Mouse (Mus musculus) limb, embryonic 11.5 days (tissue): ENCODE results near the gene Adam26a. TPM values are rescaled to one million over a fixed set of nuclear protein-coding genes. Genes with fewer than 3 reads are reported as not detected.
"Not testable (repeated sequence)": the region's sequence is repeated elsewhere in the genome, so short reads cannot be mapped to it uniquely, and the experiment has no call there.

Experiments
- ATAC-seq: fragments of 200-750 bp; cut with Nextera tagmentation; 2 replicates; pipeline ENCODE4 v1.8.0; 2017; ENCODE audit warnings: low read depth; ENCODE audit not compliant: insufficient number of reproducible peaks, low FRiP score, low TSS enrichment
- DNase-seq: peaks from one replicate; pipeline ENCODE4 v3.0.0-alpha.2; 2015; ENCODE audit warnings: low spot score
- H3K27ac ChIP-seq: fragments of 300-500 bp; sonication (generic); replicated peaks from 2 replicates; pipeline ENCODE4 v1.5.1; 2014; ENCODE audit warnings: low read depth, mild to moderate bottlenecking, low read length
- H3K27me3 ChIP-seq: fragments of 300-500 bp; sonication (generic); 2 replicates; pipeline ENCODE4 v1.6.1; 2014; ENCODE audit warnings: mild to moderate bottlenecking, low read length, mixed read lengths; ENCODE audit not compliant: control insufficient read depth, insufficient read depth
- H3K36me3 ChIP-seq: fragments of 300-500 bp; sonication (generic); 2 replicates; pipeline ENCODE4 v1.6.1; 2014; ENCODE audit warnings: mild to moderate bottlenecking, low read length, moderate library complexity, mixed read lengths; ENCODE audit not compliant: control insufficient read depth, insufficient read depth
- H3K4me1 ChIP-seq: fragments of 300-500 bp; sonication (generic); 2 replicates; pipeline ENCODE4 v1.6.1; 2014; ENCODE audit warnings: low read length, mixed read lengths; ENCODE audit not compliant: control insufficient read depth, insufficient read depth
- H3K4me2 ChIP-seq: fragments of 300-500 bp; sonication (generic); 2 replicates; pipeline ENCODE4 v1.6.1; 2014; ENCODE audit warnings: low read depth, mild to moderate bottlenecking, moderate library complexity; ENCODE audit not compliant: severe bottlenecking
- H3K4me3 ChIP-seq: fragments of 300-500 bp; sonication (generic); 2 replicates; pipeline ENCODE4 v1.5.1; 2014; ENCODE audit warnings: low read depth, low read length
- H3K9ac ChIP-seq: fragments of 300-500 bp; sonication (generic); 2 replicates; pipeline ENCODE4 v1.6.1; 2014; ENCODE audit warnings: mild to moderate bottlenecking, low read length
- H3K9me3 ChIP-seq: fragments of 300-500 bp; sonication (generic); 2 replicates; pipeline ENCODE4 v1.6.1; 2016; ENCODE audit warnings: low read length; ENCODE audit not compliant: control insufficient read depth
- WGBS: fragments of 180-500 bp; shearing (Covaris S2); extraction: QIAGEN DNeasy Blood & Tissue Kit; methylation state at CpG from one replicate; pipeline ENCODE4 v1.1.7; 2014; 5-methylcytosine and 5-hydroxymethylcytosine counted together
- polyA plus RNA-seq: library from polyadenylated mRNA; unstranded; fragments of >200 nt; fragmentation: Nextera tagmentation; extraction: Ambion mirVana; gene quantifications from 2 replicates; pipeline ENCODE4 v1.2.1, GENCODE M21; 2014

Gene Adam26a
- polyA plus RNA-seq = not detected in 2 replicates

DNA sequence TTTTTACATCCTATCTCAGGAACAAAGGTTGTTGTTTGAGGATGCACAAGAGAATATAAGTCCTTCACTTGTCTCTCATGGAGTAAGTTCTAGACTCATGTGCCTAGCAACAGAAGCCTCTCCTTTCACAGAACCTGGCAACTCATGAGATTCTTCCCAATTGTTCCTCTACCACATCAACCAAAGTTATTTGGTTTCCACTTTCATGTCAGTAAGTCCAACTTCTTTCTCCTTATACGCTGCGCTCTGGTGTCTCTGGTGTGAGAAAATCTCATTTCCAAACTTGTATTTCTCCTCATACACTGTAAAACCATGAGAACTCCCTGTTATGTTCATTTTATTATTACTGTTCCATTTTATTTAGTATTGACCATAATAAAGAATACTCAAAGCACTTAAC is at the start of gene Adam26a:
Gene Adam26a (minus strand): TSS at position 101 of the 400 bp plus-strand sequence.
- not testable (repeated sequence) for H3K9ac ChIP-seq, H3K4me3 ChIP-seq, H3K4me1 ChIP-seq, H3K4me2 ChIP-seq, H3K27ac ChIP-seq, DNase-seq, H3K9me3 ChIP-seq, ATAC-seq, H3K27me3 ChIP-seq, H3K36me3 ChIP-seq
- WGBS = 97% methylated on average over 2 of the region's 2 CpGs

DNA sequence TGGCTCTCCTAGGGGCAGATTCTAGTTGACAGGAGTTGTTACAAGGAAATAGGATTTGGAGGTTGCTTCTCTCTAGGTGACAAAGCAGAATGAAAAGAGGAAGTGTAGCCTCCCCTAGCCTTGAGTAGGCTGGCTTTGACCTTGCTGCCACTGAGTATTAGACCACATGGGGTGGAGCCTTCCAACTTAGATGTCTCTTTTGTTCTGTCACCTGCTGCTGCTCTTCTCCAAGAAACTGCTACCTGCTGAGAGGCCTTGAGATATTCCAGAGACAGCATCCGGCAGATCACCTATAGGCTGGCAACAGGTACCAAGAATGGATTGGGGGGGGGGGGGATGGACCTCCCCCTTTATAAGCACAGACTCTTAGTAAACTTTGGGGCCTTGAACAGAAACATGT is 39.5 kb upstream of the Adam26a start:
- H3K9ac ChIP-seq = no peak overlapping the region
- no peak overlapping the region for H3K27ac ChIP-seq
- DNase-seq = no peak
- H3K4me2 ChIP-seq = no peak overlapping the region
- no peaks in the 10 kb centered on the region for H3K9me3 ChIP-seq
- no peak overlapping the region for H3K4me3 ChIP-seq
- H3K4me1 ChIP-seq = no peaks in the 10 kb centered on the region
- H3K27me3 ChIP-seq = no peaks in the 10 kb centered on the region
- no peak for ATAC-seq
- WGBS = 91% methylated on average over 1 of the region's 1 CpGs
- H3K36me3 ChIP-seq = no peaks in the 10 kb centered on the region

DNA sequence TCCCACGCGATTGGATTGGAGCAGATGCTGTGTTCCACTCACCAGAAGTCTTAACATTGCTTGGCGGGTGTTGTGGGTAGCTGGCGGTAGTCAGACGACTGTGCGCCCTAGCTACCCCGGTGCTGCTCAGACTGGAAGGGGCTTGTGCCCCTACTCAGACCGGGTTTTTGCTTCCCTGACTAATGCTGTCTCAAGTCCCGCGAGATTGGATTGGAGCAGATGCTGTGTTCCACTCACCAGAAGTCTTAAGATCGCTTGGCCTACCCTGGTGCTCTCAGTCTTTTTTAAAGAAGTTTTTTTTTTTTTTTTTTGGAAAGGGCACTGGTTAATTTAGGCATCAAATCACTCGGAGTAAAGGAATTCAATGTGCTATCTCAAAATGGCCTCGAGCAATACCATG is 27.1 kb upstream of the Adam26a start:
- not testable (repeated sequence) for H3K27ac ChIP-seq, DNase-seq, H3K9me3 ChIP-seq, H3K36me3 ChIP-seq, ATAC-seq, H3K4me1 ChIP-seq, H3K9ac ChIP-seq, H3K4me2 ChIP-seq, H3K27me3 ChIP-seq, H3K4me3 ChIP-seq
- 83% methylated on average over 13 of the region's 13 CpGs for WGBS

DNA sequence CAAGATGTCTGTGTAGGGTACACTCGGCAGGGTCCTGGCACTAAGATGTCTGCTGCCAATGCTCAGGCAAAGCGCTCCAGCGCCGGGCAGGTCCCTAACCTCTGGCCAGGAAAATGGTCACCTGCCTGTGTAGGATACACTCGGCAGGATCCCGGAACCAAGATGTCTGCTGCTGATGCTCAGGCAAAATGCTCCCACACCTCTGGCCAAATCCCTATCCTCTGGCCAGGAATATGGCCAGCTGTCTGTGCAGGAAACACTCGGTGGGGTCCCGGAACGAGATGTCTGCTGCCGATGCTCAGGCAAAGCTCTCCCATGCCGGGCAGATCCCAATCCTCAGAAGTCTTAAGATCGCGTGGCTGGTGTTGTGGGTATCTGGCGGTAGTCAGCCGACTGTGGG is 26.7 kb upstream of the Adam26a start:
- H3K9me3 ChIP-seq, H3K36me3 ChIP-seq, ATAC-seq, H3K4me3 ChIP-seq, H3K4me2 ChIP-seq, H3K27me3 ChIP-seq, DNase-seq, H3K27ac ChIP-seq, H3K4me1 ChIP-seq, H3K9ac ChIP-seq: not testable (repeated sequence)
- WGBS = 96% methylated on average over 15 of the region's 15 CpGs

GRCm38 (mm10) chr8:43528006-43528405 is 48.5 kb downstream of the Adam26a start, which contains the start of gene Adam26b:
Gene Adam26b (minus strand): TSS chr8:43528106.
- not testable (repeated sequence) for H3K4me1 ChIP-seq, H3K9me3 ChIP-seq, H3K4me3 ChIP-seq, H3K4me2 ChIP-seq, ATAC-seq, H3K36me3 ChIP-seq, H3K9ac ChIP-seq, H3K27ac ChIP-seq, DNase-seq, H3K27me3 ChIP-seq

Other genes with a start within 250 kb of the Adam26a start
- gene Adam26b, start 48.6 kb downstream of the Adam26a start, polyA plus RNA-seq = not detected in 2 replicates
- not detected in 2 replicates for gene Gm5346, start 50.6 kb upstream of the Adam26a start, polyA plus RNA-seq
- gene Adam34, start 133.3 kb upstream of the Adam26a start, polyA plus RNA-seq = not detected in 2 replicates